Mouse (Mus musculus): ENCODE measurements around the gene Tor1a. TPM values are rescaled to one million over a fixed set of nuclear protein-coding genes. Genes with fewer than 3 reads are reported as not detected.
A peak's percentile ranks its signal among the peaks of the same experiment; 100 is the strongest.
"Not testable (repeated sequence)": the region's sequence is repeated elsewhere in the genome, so short reads cannot be mapped to it uniquely, and the experiment has no call there.

Tor1a gene
- polyA plus RNA-seq, 1 experiment, result 53.7 TPM

GRCm38 (mm10) chr2:30933917-30934450, 33.7 kb downstream of the Tor1a start:
- H3K4me1 ChIP-seq (ENCODE audit: control insufficient read depth, insufficient read depth, low read length), result no peaks in the 10 kb centered on the region
- no peak for TF ChIP-seq POLR2A (IDR thresholded peaks at IDR 0.05; ENCODE audit: borderline replicate concordance, low read depth, low read length)
- TF ChIP-seq CTCF (IDR thresholded peaks at IDR 0.05; ENCODE audit: low read depth, low read length), result no peak; the same call in none of the 2 replicates
- H3K27ac ChIP-seq (ENCODE audit: insufficient read depth, low read depth, low read length), result no peak overlapping the region
- H3K4me3 ChIP-seq (ENCODE audit: insufficient read depth, low read length), result no peak overlapping the region

DNA sequence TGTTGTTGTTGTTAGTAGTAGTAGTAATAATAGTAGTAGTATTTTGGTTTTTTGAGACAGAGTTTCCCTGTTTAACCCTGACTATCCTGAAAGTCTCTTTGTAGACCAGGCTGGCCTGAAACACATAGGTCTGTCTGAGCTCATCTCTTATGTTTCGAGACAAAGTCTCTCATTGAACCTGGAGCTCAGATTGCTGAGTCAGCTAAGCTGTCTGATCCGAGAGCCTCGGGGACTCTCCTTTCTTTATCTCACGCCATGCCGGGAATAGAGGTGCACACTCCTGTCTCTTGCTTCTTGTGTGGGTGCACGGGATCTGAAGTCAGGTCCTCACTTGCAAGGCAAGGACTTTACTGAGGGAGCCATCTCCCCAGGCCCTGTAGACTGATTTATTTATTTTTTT, 34.7 kb downstream of the Tor1a start:
- TF ChIP-seq POLR2A (IDR thresholded peaks at IDR 0.05; ENCODE audit: borderline replicate concordance, low read depth, low read length) (no peak), CTCF (IDR thresholded peaks at IDR 0.05; ENCODE audit: low read depth, low read length) (no peak)
- peaks cover 5% of the 10 kb centered on the region for H3K4me1 ChIP-seq (ENCODE audit: control insufficient read depth, insufficient read depth, low read length)

GRCm38 (mm10) chr2:30931922-30932321, 35.8 kb downstream of the Tor1a start:
- Histone ChIP-seq H3K27ac (ENCODE audit: insufficient read depth, low read depth, low read length) (no peak overlapping the region), H3K4me3 (ENCODE audit: insufficient read depth, low read length) (no peak overlapping the region)
- TF ChIP-seq POLR2A (IDR thresholded peaks at IDR 0.05; ENCODE audit: borderline replicate concordance, low read depth, low read length) (no peak), CTCF (IDR thresholded peaks at IDR 0.05; ENCODE audit: low read depth, low read length) (no peak)

More for the DNA sequence above, 34.7 kb downstream of the Tor1a start:
- no peak overlapping the region for H3K4me3 ChIP-seq (ENCODE audit: insufficient read depth, low read length)
- no peak overlapping the region for H3K27ac ChIP-seq (ENCODE audit: insufficient read depth, low read depth, low read length)

GRCm38 (mm10) chr2:30930846-30931245, 36.9 kb downstream of the Tor1a start:
- H3K4me3 ChIP-seq (ENCODE audit: insufficient read depth, low read length); H3K27ac ChIP-seq (ENCODE audit: insufficient read depth, low read depth, low read length): not testable (repeated sequence)
- H3K4me1 ChIP-seq (ENCODE audit: control insufficient read depth, insufficient read depth, low read length), result peaks cover 25% of the 10 kb centered on the region

More at GRCm38 (mm10) chr2:30931922-30932321, 35.8 kb downstream of the Tor1a start:
- H3K4me1 ChIP-seq (ENCODE audit: control insufficient read depth, insufficient read depth, low read length), result peaks cover 15% of the 10 kb centered on the region

GRCm38 (mm10) chr2:30929483-30930045, 38.2 kb downstream of the Tor1a start, which contains the start of gene Ptges:
Gene Ptges (minus strand): TSS chr2:30929863.
- peaks cover 37% of the 10 kb centered on the region for H3K4me1 ChIP-seq (ENCODE audit: control insufficient read depth, insufficient read depth, low read length)
- H3K27ac ChIP-seq (ENCODE audit: insufficient read depth, low read depth, low read length), result peak within 1 kb of the TSS; percentile 75
- TF ChIP-seq POLR2A (IDR thresholded peaks at IDR 0.05; ENCODE audit: borderline replicate concordance, low read depth, low read length) (no peak), CTCF (IDR thresholded peaks at IDR 0.05; ENCODE audit: low read depth, low read length) (peak; percentile 41; the same call in 1 of the 2 replicates)
- peak within 1 kb of the TSS; percentile 64 for H3K4me3 ChIP-seq (ENCODE audit: insufficient read depth, low read length)

DNA sequence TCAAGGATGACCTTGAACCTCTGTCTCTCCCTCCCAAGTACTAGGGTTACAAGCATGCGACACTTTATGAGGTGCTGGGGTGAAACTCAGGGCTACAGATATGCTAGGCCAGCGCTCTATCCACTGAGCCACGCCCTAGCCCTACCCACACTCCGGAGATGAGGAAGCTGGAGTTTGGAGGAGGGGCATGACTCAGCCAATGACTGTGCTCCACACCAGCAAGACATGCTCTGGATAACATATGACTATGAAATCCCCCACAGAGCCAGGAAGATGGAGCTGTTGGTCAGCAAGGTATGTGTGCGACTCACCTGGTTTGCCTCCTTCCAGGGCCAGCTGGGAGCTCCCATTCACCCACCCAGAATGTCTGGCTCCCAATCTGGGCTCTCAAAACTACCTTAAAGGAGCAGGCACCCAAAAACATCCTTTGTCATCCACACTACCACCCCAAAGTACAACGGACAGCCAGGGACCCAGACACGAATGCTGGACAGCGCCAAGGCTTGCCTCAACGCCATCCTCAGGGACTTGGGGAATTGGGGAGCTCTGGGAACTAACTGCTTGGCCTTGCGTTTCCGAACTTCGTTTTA, 38.7 kb downstream of the Tor1a start:
- H3K4me3 ChIP-seq (ENCODE audit: insufficient read depth, low read length), result peak overlapping the region; percentile 64
- H3K27ac ChIP-seq (ENCODE audit: insufficient read depth, low read depth, low read length), result peak overlapping the region; percentile 75
- TF ChIP-seq CTCF (IDR thresholded peaks at IDR 0.05; ENCODE audit: low read depth, low read length) (no peak), POLR2A (IDR thresholded peaks at IDR 0.05; ENCODE audit: borderline replicate concordance, low read depth, low read length) (no peak; the same call in 1 of the 2 replicates)
- peaks cover 37% of the 10 kb centered on the region for H3K4me1 ChIP-seq (ENCODE audit: control insufficient read depth, insufficient read depth, low read length)

DNA sequence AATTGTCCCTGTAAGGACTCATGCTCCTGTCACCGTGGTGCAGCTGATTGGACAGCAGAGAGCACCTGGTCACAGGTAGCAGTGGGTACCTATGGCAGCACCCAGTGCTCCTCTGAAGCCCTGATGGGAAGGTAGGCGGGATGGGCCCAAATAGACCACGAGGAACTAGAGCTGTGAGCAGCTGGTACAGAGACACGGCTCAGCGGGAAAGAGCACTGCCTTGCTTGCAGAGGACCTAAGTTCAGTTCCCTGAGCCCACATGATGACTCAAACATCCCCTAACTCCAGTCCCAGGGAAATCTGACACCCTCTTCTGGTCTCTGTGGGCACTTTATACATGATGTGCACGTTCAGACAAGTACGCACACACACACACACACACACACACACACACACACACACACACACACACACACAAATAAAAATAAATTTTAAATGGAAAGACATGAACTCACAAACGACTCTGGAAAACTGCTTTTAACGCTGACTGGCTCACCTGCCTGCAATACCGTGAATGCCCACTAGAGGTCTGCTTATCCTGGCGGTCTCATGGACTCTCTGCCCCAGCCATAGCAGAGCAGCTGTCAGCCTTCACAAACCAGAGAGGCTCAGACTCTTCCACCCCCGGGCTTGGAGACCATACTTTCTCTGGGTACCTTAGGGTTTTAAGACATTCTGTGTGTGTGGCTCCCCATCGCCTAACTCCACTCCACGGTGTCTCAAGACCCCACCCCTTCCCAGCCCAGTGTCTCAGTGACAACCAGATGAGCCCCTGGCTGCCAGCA, 39.7 kb downstream of the Tor1a start:
- TF ChIP-seq CTCF (IDR thresholded peaks at IDR 0.05; ENCODE audit: low read depth, low read length) (peak; percentile 44), POLR2A (IDR thresholded peaks at IDR 0.05; ENCODE audit: borderline replicate concordance, low read depth, low read length) (no peak)
- Histone ChIP-seq H3K4me3 (ENCODE audit: insufficient read depth, low read length) (no peak overlapping the region), H3K27ac (ENCODE audit: insufficient read depth, low read depth, low read length) (peak overlapping the region; percentile 61), H3K4me1 (ENCODE audit: control insufficient read depth, insufficient read depth, low read length) (peaks cover 37% of the 10 kb centered on the region)

- no peak for TF ChIP-seq CTCF (IDR thresholded peaks at IDR 0.05; ENCODE audit: low read depth, low read length)
- TF ChIP-seq POLR2A (IDR thresholded peaks at IDR 0.05; ENCODE audit: borderline replicate concordance, low read depth, low read length), result no peak
- peaks cover 37% of the 10 kb centered on the region for H3K4me1 ChIP-seq (ENCODE audit: control insufficient read depth, insufficient read depth, low read length)
- H3K27ac ChIP-seq (ENCODE audit: insufficient read depth, low read depth, low read length), result peak overlapping the region; percentile 58
- no peak overlapping the region for H3K4me3 ChIP-seq (ENCODE audit: insufficient read depth, low read length)
Observed at GRCm38 (mm10) chr2:30927151-30927781, 40.5 kb downstream of the Tor1a start.

DNA sequence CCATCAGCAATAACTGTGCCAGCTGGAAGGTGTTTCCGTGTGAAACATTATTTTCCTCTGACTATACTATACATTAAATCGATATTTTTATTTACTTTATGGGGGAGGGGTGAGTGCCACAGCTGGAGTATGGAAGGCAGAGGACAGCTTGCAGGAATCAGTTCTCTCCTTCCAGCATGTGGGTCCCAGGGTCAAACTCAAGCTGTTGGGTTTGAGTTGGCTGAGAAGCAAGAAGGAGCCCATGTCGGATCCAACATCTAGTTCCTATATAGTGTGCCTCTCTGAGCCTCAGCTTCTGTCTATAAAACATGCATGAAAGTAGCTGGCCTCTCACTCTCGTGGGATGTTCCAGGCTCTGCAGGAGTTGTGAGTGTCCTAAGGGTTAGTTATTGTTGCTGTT, 41.4 kb downstream of the Tor1a start:
- Histone ChIP-seq H3K27ac (ENCODE audit: insufficient read depth, low read depth, low read length) (peak overlapping the region; percentile 58), H3K4me3 (ENCODE audit: insufficient read depth, low read length) (no peak overlapping the region), H3K4me1 (ENCODE audit: control insufficient read depth, insufficient read depth, low read length) (peaks cover 37% of the 10 kb centered on the region)
- TF ChIP-seq CTCF (IDR thresholded peaks at IDR 0.05; ENCODE audit: low read depth, low read length), result no peak
- TF ChIP-seq POLR2A (IDR thresholded peaks at IDR 0.05; ENCODE audit: borderline replicate concordance, low read depth, low read length), result no peak

Data from bone marrow macrophage, adult 2 months (primary cell).